In the genomic region with DNA sequence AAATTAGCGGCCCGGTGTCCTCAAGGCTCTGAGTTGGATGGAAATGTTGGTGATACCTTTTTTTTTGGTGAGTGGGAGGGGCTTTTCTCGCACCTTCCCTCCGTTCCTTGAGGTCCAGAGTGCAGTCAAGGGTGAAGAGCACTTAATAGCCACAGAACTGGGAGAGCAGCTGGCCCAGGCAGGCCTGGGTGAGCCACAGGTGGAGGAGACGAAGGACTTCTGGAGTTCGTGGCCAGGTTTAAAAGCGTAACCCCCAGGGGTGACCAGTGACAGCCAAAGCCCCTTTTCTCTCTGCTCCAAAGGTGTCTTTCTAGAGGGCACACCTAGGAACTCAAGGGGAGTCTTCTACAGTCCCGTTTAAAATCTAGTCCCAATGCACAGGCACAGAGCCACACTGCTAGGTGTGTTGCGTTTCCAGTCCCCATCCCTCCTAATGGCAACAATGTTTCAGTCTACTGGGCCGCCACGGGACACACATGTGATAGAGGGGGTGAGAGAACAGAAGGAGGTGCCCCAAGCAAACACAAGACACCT, we compare ENCODE assay signal across 8 mouse cellular contexts. TPM values are rescaled to one million over a fixed set of nuclear protein-coding genes. Genes with fewer than 3 reads are reported as not detected.
DNase-seq lines count a peak whose midpoint lies in the region; ATAC-seq and TF ChIP-seq lines count a peak whose summit lies in the region.

No protein-coding gene starts in this region.

- H3K27me3 ChIP-seq in embryonic facial prominence, embryonic 14.5 days (replicated peaks; ENCODE audit: control insufficient read depth, insufficient read depth, low read length) = no peaks in the 10 kb centered on the region
- no peaks in the 10 kb centered on the region for H3K27me3 ChIP-seq in lung, postnatal 0 days (replicated peaks; ENCODE audit: insufficient read depth, low read length)
- no peaks in the 10 kb centered on the region for H3K27me3 ChIP-seq in stomach, embryonic 15.5 days (replicated peaks)

- H3K4me3 ChIP-seq in embryonic facial prominence, embryonic 14.5 days (ENCODE audit: low read depth, low read length) = peak overlapping the region; percentile 85
- H3K4me3 ChIP-seq in lung, postnatal 0 days (ENCODE audit: low read depth, low read length) = peak overlapping the region; percentile 28
- peak overlapping the region; percentile 36 for H3K4me3 ChIP-seq in stomach, embryonic 15.5 days (replicated peaks)

- no peaks in the 10 kb centered on the region for H3K9me3 ChIP-seq in embryonic facial prominence, embryonic 14.5 days (ENCODE audit: control insufficient read depth, low read length)
- no peaks in the 10 kb centered on the region for H3K9me3 ChIP-seq in lung, postnatal 0 days (ENCODE audit: low read length)
- no peaks in the 10 kb centered on the region for H3K9me3 ChIP-seq in stomach, embryonic 15.5 days

- peaks cover 17% of the 10 kb centered on the region for H3K4me1 ChIP-seq in embryonic facial prominence, embryonic 14.5 days (ENCODE audit: control insufficient read depth, insufficient read depth, low read length)
- peaks cover 28% of the 10 kb centered on the region; the same call in 1 of the 2 replicates for H3K4me1 ChIP-seq in lung, postnatal 0 days (ENCODE audit: insufficient read depth, low read depth, low read length)
- H3K4me1 ChIP-seq in stomach, embryonic 15.5 days = peaks cover 22% of the 10 kb centered on the region

- TF ChIP-seq CTCF in lung, postnatal 0 days (IDR thresholded peaks at IDR 0.05) = no peak

- no peak for ATAC-seq in embryonic facial prominence, embryonic 14.5 days (ENCODE audit: low read depth)
- ATAC-seq in lung, postnatal 0 days = no peak
- ATAC-seq in stomach, embryonic 15.5 days (ENCODE audit: insufficient read depth, low FRiP score, low read depth) = no peak

- peak; percentile 48 for DNase-seq in adrenal gland, postnatal 10 days
- DNase-seq in adrenal gland, postnatal 4 days (ENCODE audit: low spot score in 2 of 2) = no peak
- DNase-seq in A20 (ENCODE audit: low read depth, low spot score) = peak; percentile 32
- no peak for DNase-seq in embryonic facial prominence, embryonic 14.5 days (ENCODE audit: low spot score)
- DNase-seq in kidney, adult 18-20 months = peak; percentile 78
- peak; percentile 66 for DNase-seq in lung, postnatal 0 days (ENCODE audit: low spot score)
- DNase-seq in layer of hippocampus, adult 9-10 months (ENCODE audit: low spot score) = no peak

- peak overlapping the region; percentile 61 for H3K27ac ChIP-seq in embryonic facial prominence, embryonic 14.5 days (replicated peaks; ENCODE audit: low read depth, low read length)
- 0 out of 2 replicates have a peak overlapping the region, but pooled peaks have one; percentile 35 for H3K27ac ChIP-seq in lung, postnatal 0 days (ENCODE audit: low read length)
- H3K27ac ChIP-seq in stomach, embryonic 15.5 days = peak overlapping the region; percentile 80

- H3K4me2 ChIP-seq in embryonic facial prominence, embryonic 14.5 days (ENCODE audit: low read depth, low read length) = peak overlapping the region; percentile 59
- H3K4me2 ChIP-seq in lung, postnatal 0 days (replicated peaks; ENCODE audit: low read depth, low read length) = peak overlapping the region; percentile 92
- peak overlapping the region; percentile 59 for H3K4me2 ChIP-seq in stomach, embryonic 15.5 days

- TF ChIP-seq EP300 in lung, postnatal 0 days (IDR thresholded peaks at IDR 0.05) = no peak

- 10% methylated on average over 11 of the region's 11 CpGs for WGBS in embryonic facial prominence, embryonic 14.5 days
- 23% methylated on average over 11 of the region's 11 CpGs for WGBS in lung, postnatal 0 days
- whole genome bisulfite sequencing in stomach, embryonic 15.5 days = 27% methylated on average over 11 of the region's 11 CpGs

- peak overlapping the region; percentile 62 for H3K9ac ChIP-seq in embryonic facial prominence, embryonic 14.5 days (ENCODE audit: low read depth, low read length)
- no peak overlapping the region for H3K9ac ChIP-seq in lung, postnatal 0 days (replicated peaks; ENCODE audit: low read depth)
- peak overlapping the region; percentile 11; the same call in 1 of the 2 replicates for H3K9ac ChIP-seq in stomach, embryonic 15.5 days

- no peaks in the 10 kb centered on the region for H3K36me3 ChIP-seq in embryonic facial prominence, embryonic 14.5 days (ENCODE audit: control insufficient read depth, insufficient read depth, low read length)
- H3K36me3 ChIP-seq in lung, postnatal 0 days (ENCODE audit: insufficient read depth, low read length) = no peaks in the 10 kb centered on the region
- H3K36me3 ChIP-seq in stomach, embryonic 15.5 days = no peaks in the 10 kb centered on the region

RNA-seq across cellular contexts. Expression of gene Id2, which starts 3.6 kb away (rescaled TPM):
- total RNA-seq in adrenal gland, postnatal 10 days (2021) = 100 to 1,000 TPM; 295 to 323 TPM
- total RNA-seq in adrenal gland, postnatal 4 days (2021) = 100 to 1,000 TPM; 463 to 511 TPM
- polyA plus RNA-seq in embryonic facial prominence, embryonic 14.5 days (2014; fragmentation: Nextera tagmentation; extraction: Ambion mirVana) = 301 and 307 TPM in 2 replicates
- 444 and 475 TPM in 2 replicates for polyA plus RNA-seq in lung, postnatal 0 days (2015; fragmentation: Nextera tagmentation; extraction: Ambion mirVana)
- polyA plus RNA-seq in stomach, embryonic 15.5 days (2015; fragmentation: Nextera tagmentation; extraction: Ambion mirVana) = 339 and 387 TPM in 2 replicates

Comparison
In these comparisons a context has a peak if more than half of its experiments do, and no peak if none do; other contexts are left out.
1. DNase-seq: peak in adrenal gland, postnatal 10 days (single experiment), A20 (single experiment), kidney, adult 18-20 months (single experiment) and lung, postnatal 0 days (single experiment); none in adrenal gland, postnatal 4 days (0 of 2), embryonic facial prominence, embryonic 14.5 days (single experiment) and layer of hippocampus, adult 9-10 months (single experiment).
2. H3K4me3 ChIP-seq: peak in every context shown above with its lines; median percentile 85 in embryonic facial prominence, embryonic 14.5 days; 36 in stomach, embryonic 15.5 days; 28 in lung, postnatal 0 days.
3. Peak in every context shown above with its lines, with median percentiles within 50 percentile points of each other: H3K27ac ChIP-seq and H3K4me2 ChIP-seq.